Mouse (Mus musculus): ENCODE measurements at regions not wholly inside any gene's neighbourhood (a gene's known extent, or its start where the extent isn't known, plus 50 kb on each side); places are given as distances from the start of the nearest gene placed in this dataset.

DNA sequence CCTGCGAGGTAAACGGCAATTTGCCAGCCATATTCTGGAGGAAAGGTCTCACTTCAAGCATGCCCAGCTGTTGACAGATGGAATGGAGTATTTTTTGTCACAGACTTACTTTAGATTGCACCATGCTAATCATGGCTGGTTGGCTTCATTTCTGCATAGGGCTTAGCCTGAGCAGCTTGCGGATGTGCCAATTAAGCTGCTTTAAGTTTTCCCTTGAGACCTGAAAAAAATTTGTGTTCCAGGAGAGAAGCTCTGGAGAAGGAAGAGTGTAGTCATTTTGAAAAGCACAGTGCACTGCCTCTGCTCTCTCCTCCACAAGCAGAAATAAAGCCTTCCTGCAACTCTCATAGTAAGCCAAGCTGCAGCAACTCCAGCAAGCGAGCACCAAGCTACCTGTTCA is 182.8 kb upstream of the Pitrm1 start:
- H3K27me3 ChIP-seq (replicated peaks; ENCODE audit: control insufficient read depth, insufficient read depth, low read length): no peaks in the 10 kb centered on the region
- no peaks in the 10 kb centered on the region; the same call in 1 of the 2 replicates for H3K9me3 ChIP-seq (ENCODE audit: control insufficient read depth, low read length)
- ATAC-seq: peak; percentile 67; the same call in 1 of the 2 replicates
- H3K27ac ChIP-seq (ENCODE audit: low read depth, low read length): no peak overlapping the region
- 65% methylated on average over 4 of the region's 4 CpGs for WGBS
- no peak overlapping the region for H3K4me2 ChIP-seq (ENCODE audit: low read length)
- H3K4me3 ChIP-seq (ENCODE audit: low read length): no peak overlapping the region
- no peaks in the 10 kb centered on the region for H3K4me1 ChIP-seq (ENCODE audit: control insufficient read depth, insufficient read depth, low read depth, low read length)
- H3K9ac ChIP-seq (ENCODE audit: low read depth, low read length): no peak overlapping the region
- no peaks in the 10 kb centered on the region for H3K36me3 ChIP-seq (ENCODE audit: control insufficient read depth, insufficient read depth, low read length)

DNA sequence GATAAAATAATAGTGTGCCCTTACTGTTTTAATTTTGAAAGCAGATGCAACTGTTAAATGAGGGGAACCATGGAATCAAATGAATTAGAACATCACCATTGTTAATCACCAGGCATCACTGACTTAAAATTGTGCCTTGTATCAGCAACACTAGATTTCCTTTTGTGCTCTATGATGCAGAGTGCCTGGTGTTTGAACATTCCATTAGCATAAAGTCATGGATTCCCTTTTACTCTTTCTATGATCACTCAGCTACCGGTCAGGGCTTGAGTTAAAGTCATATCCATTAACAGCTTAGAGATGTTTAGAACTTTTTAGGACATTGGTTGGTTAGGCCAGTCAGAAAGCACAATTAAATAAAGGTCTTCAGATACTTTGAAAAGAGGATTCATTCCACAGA is 180.3 kb upstream of the Pitrm1 start:
- Histone ChIP-seq H3K9me3 (ENCODE audit: control insufficient read depth, low read length) (no peaks in the 10 kb centered on the region; the same call in 1 of the 2 replicates), H3K27ac (ENCODE audit: low read depth, low read length) (no peak overlapping the region), H3K9ac (ENCODE audit: low read depth, low read length) (no peak overlapping the region), H3K4me2 (ENCODE audit: low read length) (no peak overlapping the region), H3K36me3 (ENCODE audit: control insufficient read depth, insufficient read depth, low read length) (no peaks in the 10 kb centered on the region), H3K27me3 (replicated peaks; ENCODE audit: control insufficient read depth, insufficient read depth, low read length) (no peaks in the 10 kb centered on the region), H3K4me3 (ENCODE audit: low read length) (no peak overlapping the region), H3K4me1 (ENCODE audit: control insufficient read depth, insufficient read depth, low read depth, low read length) (no peaks in the 10 kb centered on the region)
- WGBS: 93% methylated on average over 1 of the region's 1 CpGs
- ATAC-seq: no peak

DNA sequence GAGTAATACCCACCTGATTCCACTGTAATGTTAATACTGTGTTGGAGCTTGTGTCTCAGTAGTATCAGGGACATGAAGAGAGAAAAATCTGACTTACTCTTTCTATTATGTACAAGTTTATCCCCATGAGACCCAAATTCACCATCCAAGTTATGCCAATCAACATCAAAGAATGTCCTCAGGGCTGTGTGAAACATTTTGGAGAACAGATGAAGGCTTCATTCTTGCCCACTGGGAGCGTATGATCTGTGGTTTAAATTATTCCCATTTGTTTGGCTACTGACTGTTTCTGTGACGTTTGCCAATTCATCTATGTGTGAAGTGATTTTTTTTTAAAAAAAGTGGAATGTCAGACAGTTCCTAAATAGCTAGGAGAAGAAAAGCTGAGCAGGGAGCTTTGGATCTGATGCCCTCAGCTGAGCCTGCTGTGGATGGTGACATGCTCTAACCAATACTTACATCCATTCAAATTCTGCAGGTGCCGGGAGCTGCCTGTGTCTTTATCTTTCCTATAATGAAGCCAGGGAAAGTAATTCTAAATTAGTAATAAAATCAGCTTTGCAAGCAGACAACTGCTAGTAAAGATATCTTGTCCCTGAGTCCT is 173.3 kb upstream of the Pitrm1 start:
- H3K4me3 ChIP-seq (ENCODE audit: low read length): no peak overlapping the region
- no peak overlapping the region for H3K9ac ChIP-seq (ENCODE audit: low read depth, low read length)
- no peak overlapping the region for H3K4me2 ChIP-seq (ENCODE audit: low read length)
- H3K27ac ChIP-seq (ENCODE audit: low read depth, low read length): no peak overlapping the region
- WGBS: 60% methylated on average over 3 of the region's 3 CpGs
- ATAC-seq: no peak
- no peaks in the 10 kb centered on the region for H3K9me3 ChIP-seq (ENCODE audit: control insufficient read depth, low read length)
- no peaks in the 10 kb centered on the region for H3K4me1 ChIP-seq (ENCODE audit: control insufficient read depth, insufficient read depth, low read depth, low read length)
- H3K27me3 ChIP-seq (replicated peaks; ENCODE audit: control insufficient read depth, insufficient read depth, low read length): no peaks in the 10 kb centered on the region
- H3K36me3 ChIP-seq (ENCODE audit: control insufficient read depth, insufficient read depth, low read length): no peaks in the 10 kb centered on the region

DNA sequence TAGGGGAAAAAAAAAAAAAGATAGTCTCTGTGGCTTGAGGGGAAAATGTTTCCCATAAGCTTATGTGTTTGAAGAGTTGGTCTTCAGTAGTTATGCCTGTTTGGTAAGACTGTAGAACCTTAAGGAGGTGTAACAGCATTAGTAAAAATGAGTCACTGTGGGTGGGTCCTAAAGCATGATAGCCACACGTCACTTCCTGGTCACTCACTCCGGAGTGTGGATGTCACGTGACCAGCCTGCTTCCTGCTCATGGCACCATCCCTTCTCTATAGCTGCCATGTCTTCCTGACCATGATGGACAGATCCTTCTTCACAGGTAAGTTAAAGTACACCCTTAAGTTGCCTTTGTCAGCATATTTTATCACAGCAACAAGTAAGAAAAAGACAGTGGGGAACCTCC is 170.0 kb upstream of the Pitrm1 start:
- no peaks in the 10 kb centered on the region for H3K9me3 ChIP-seq (ENCODE audit: control insufficient read depth, low read length)
- H3K36me3 ChIP-seq (ENCODE audit: control insufficient read depth, insufficient read depth, low read length): no peaks in the 10 kb centered on the region
- ATAC-seq: no peak
- no peaks in the 10 kb centered on the region for H3K27me3 ChIP-seq (replicated peaks; ENCODE audit: control insufficient read depth, insufficient read depth, low read length)
- WGBS: 96% methylated on average over 3 of the region's 3 CpGs
- no peak overlapping the region for H3K4me2 ChIP-seq (ENCODE audit: low read length)
- no peak overlapping the region for H3K27ac ChIP-seq (ENCODE audit: low read depth, low read length)
- H3K9ac ChIP-seq (ENCODE audit: low read depth, low read length): no peak overlapping the region
- no peaks in the 10 kb centered on the region for H3K4me1 ChIP-seq (ENCODE audit: control insufficient read depth, insufficient read depth, low read depth, low read length)
- no peak overlapping the region for H3K4me3 ChIP-seq (ENCODE audit: low read length)

DNA sequence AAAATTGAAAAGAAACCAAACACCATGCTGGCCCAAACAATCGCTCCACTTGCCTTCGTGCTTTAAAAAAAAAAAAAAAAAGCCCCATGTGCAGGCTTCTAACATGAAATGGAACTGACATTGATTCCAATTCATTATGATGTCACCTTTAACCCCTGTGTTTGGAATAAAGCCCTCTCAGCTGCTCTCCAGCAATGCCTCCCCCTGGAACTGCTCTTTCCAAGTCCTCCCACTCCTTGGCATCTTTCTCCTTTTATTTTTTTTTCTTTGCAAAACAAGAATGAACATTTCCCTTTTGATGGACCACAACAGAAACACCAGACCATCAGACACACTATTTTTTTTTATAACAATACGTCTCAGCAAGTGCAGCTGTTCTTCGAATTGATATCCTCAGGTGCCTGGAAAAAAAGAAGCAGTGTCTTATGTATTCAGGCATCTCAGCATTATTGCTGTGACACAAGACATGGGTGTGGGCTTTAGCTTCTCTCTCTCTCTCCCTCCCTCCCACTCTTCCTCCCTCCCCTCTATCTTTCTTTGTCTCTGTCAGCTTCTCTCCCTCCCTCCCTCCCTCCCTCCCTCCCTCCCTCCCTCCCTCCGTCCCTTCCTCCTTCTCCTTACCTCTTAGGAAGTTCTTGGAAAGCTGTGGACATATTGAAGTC is 152.3 kb upstream of the Pitrm1 start:
- H3K4me3 ChIP-seq (ENCODE audit: low read length): no peak overlapping the region
- H3K27me3 ChIP-seq (replicated peaks; ENCODE audit: control insufficient read depth, insufficient read depth, low read length): no peaks in the 10 kb centered on the region
- no peak overlapping the region for H3K9ac ChIP-seq (ENCODE audit: low read depth, low read length)
- 42% methylated on average over 5 of the region's 5 CpGs for WGBS
- no peaks in the 10 kb centered on the region for H3K36me3 ChIP-seq (ENCODE audit: control insufficient read depth, insufficient read depth, low read length)
- H3K9me3 ChIP-seq (ENCODE audit: control insufficient read depth, low read length): no peaks in the 10 kb centered on the region
- no peaks in the 10 kb centered on the region for H3K4me1 ChIP-seq (ENCODE audit: control insufficient read depth, insufficient read depth, low read depth, low read length)
- no peak overlapping the region for H3K4me2 ChIP-seq (ENCODE audit: low read length)
- no peak overlapping the region for H3K27ac ChIP-seq (ENCODE audit: low read depth, low read length)
- no peak for ATAC-seq

DNA sequence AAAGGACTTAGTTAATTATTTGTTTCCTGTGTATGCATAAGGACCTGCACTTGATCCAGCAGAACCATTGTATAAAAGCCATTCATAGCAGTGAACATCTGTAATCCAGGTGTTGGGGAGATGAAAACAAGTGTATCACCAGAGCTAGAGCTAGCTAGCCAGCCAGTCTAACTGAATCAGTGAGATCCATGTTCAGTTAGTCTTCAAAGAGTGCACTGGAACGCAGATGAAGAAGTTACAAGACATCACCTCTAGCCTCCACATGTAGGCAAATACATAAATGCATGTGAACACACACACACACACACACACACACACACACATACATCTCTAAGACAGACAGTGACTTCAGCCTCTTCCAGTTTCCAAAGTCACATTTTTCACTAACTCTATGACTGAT is 150.3 kb upstream of the Pitrm1 start:
- ATAC-seq: no peak
- H3K4me1 ChIP-seq (ENCODE audit: control insufficient read depth, insufficient read depth, low read depth, low read length): no peaks in the 10 kb centered on the region
- no peak overlapping the region for H3K4me3 ChIP-seq (ENCODE audit: low read length)
- H3K36me3 ChIP-seq (ENCODE audit: control insufficient read depth, insufficient read depth, low read length): no peaks in the 10 kb centered on the region
- H3K27ac ChIP-seq (ENCODE audit: low read depth, low read length): no peak overlapping the region
- H3K27me3 ChIP-seq (replicated peaks; ENCODE audit: control insufficient read depth, insufficient read depth, low read length): no peaks in the 10 kb centered on the region
- H3K9ac ChIP-seq (ENCODE audit: low read depth, low read length): no peak overlapping the region
- WGBS: 94% methylated on average over 1 of the region's 1 CpGs
- no peaks in the 10 kb centered on the region for H3K9me3 ChIP-seq (ENCODE audit: control insufficient read depth, low read length)
- H3K4me2 ChIP-seq (ENCODE audit: low read length): no peak overlapping the region

DNA sequence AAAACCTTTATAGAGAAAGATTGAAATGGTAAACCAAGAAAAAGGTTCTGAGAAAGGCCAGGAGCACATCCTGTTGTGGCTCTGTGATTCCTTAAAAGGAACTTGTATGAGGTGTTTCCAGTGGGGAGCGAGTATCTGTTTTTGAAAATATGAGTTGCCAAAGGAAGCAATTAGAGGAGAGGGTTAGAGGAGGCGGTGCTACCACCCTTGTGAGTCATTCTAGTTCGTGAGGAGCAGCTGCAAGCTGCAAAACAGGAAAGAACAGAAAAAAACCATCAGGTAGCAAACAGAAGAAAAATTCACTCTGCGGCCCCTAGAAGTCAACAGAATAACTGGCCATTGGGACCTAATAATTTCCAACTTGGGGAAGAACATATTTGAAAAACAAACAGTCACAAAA is 116.1 kb upstream of the Pitrm1 start:
- no peak overlapping the region for H3K27ac ChIP-seq (ENCODE audit: low read depth, low read length)
- H3K4me2 ChIP-seq (ENCODE audit: low read length): no peak overlapping the region
- no peaks in the 10 kb centered on the region for H3K27me3 ChIP-seq (replicated peaks; ENCODE audit: control insufficient read depth, insufficient read depth, low read length)
- no peak overlapping the region for H3K4me3 ChIP-seq (ENCODE audit: low read length)
- H3K36me3 ChIP-seq (ENCODE audit: control insufficient read depth, insufficient read depth, low read length): no peaks in the 10 kb centered on the region
- H3K9ac ChIP-seq (ENCODE audit: low read depth, low read length): no peak overlapping the region
- H3K4me1 ChIP-seq (ENCODE audit: control insufficient read depth, insufficient read depth, low read depth, low read length): no peaks in the 10 kb centered on the region
- WGBS: 73% methylated on average over 4 of the region's 4 CpGs
- no peaks in the 10 kb centered on the region for H3K9me3 ChIP-seq (ENCODE audit: control insufficient read depth, low read length)
- ATAC-seq: no peak

DNA sequence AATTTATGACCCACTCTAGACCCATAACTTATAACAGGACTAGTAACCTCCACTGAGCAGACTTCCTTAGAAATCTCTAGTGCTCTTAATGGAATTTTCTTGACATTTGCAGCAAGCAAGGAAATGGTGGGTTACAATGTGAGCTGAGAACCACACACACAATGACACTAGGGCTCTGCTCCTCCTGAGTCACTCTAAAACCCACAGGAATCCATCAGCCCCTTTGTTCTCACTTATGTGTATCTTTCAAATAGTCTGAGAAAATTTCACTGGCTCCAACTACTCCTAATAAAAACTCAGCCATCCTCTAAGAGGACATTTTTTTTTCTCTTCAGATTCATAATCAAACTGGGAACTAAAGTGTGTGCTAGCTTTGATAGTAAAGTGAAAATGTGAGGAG is 101.0 kb upstream of the Pitrm1 start:
- H3K9me3 ChIP-seq (ENCODE audit: control insufficient read depth, low read length): no peaks in the 10 kb centered on the region
- H3K4me1 ChIP-seq (ENCODE audit: control insufficient read depth, insufficient read depth, low read depth, low read length): no peaks in the 10 kb centered on the region
- H3K36me3 ChIP-seq (ENCODE audit: control insufficient read depth, insufficient read depth, low read length): no peaks in the 10 kb centered on the region
- no peak overlapping the region for H3K4me3 ChIP-seq (ENCODE audit: low read length)
- no peak overlapping the region for H3K4me2 ChIP-seq (ENCODE audit: low read length)
- H3K27me3 ChIP-seq (replicated peaks; ENCODE audit: control insufficient read depth, insufficient read depth, low read length): no peaks in the 10 kb centered on the region
- ATAC-seq: no peak
- H3K27ac ChIP-seq (ENCODE audit: low read depth, low read length): no peak overlapping the region
- H3K9ac ChIP-seq (ENCODE audit: low read depth, low read length): no peak overlapping the region

DNA sequence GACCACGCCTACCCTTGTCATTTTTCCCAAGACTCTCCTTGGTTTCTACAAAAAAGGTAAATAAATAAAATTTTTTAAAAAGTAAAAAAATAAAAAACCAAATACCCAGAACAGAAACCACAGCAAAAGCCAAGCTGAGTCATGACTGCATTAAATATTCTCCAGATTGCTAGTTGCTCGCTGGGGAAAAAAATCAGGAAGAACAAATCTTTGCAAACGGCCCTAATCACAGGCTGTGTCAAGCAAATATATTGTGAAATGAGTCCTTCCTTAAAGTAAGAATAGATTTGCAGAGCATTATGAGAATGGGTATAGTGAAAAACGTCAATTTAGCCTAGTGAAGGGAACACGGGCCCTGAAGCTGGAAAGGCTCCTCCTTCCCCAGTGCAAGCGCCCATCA is 86.6 kb upstream of the Pitrm1 start:
- Histone ChIP-seq H3K4me2 (ENCODE audit: low read length) (no peak overlapping the region), H3K4me3 (ENCODE audit: low read length) (no peak overlapping the region), H3K36me3 (ENCODE audit: control insufficient read depth, insufficient read depth, low read length) (no peaks in the 10 kb centered on the region), H3K27ac (ENCODE audit: low read depth, low read length) (no peak overlapping the region), H3K27me3 (replicated peaks; ENCODE audit: control insufficient read depth, insufficient read depth, low read length) (no peaks in the 10 kb centered on the region), H3K4me1 (ENCODE audit: control insufficient read depth, insufficient read depth, low read depth, low read length) (no peaks in the 10 kb centered on the region), H3K9ac (ENCODE audit: low read depth, low read length) (no peak overlapping the region), H3K9me3 (ENCODE audit: control insufficient read depth, low read length) (no peaks in the 10 kb centered on the region)
- 89% methylated on average over 6 of the region's 6 CpGs for whole genome bisulfite sequencing
- no peak for ATAC-seq
